Mouse (Mus musculus): Measurements from ENCODE around the gene Efcab12. TPM values are rescaled to one million over a fixed set of nuclear protein-coding genes. Genes with fewer than 3 reads are reported as not detected.

Gene Efcab12
- total RNA-seq, 2 experiments from 2014 or later, result 0.08 to 0.18 TPM

- intact Hi-C loops (cut with DNase I; ENCODE audit: low total_unique reads), result no loop called here
- no peak for DNase-seq
These were observed 76.0 kb downstream of the Efcab12 start, which contains the start of gene Tmem40 for GRCm38 (mm10) chr6:115761995-115762756. Gene Tmem40, minus strand, starts transcription at chr6:115762410.

DNA sequence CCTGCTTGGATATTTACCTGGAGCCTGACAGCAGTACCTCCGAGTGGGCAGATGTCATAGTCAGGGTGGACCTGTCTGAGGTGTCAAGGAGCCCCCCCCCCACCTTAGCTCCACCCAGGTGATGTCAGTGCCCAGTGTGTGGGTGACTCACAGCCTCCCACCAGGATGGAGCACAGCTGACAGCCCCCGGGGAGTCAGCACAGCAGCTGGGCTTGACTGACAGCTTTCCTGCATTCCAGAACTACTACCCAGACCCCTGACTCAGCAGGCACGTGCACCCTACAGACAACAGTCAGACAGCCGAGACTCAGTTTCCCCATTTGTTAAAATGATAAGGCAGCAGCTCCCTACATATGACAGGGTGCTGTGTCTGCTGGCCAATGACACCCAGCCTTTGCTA is 77.2 kb downstream of the Efcab12 start:
- intact Hi-C loops (cut with DNase I; ENCODE audit: low total_unique reads), result no loop called here
- DNase-seq, result no peak

Small RNAs within 50 kb of the gene (microRNA-seq; reads per million reads assigned to microRNA genes)
- 0 reads per million in 2 experiments for gene Mir7660

Other genes with a start within 250 kb of the Efcab12 start
- gene Mkrn2os, start 245.8 kb downstream of the Efcab12 start, total RNA-seq (2021), result under 1 TPM; 0.14 to 0.22 TPM
- 10 to 100 TPM; 35.0 to 40.4 TPM for gene Mkrn2, start 236.5 kb downstream of the Efcab12 start, total RNA-seq (2021)
- gene Raf1, start 161.8 kb downstream of the Efcab12 start, total RNA-seq (2021), result 10 to 100 TPM; 88.8 to 92.8 TPM
- gene Tmem40, start 76.0 kb downstream of the Efcab12 start, total RNA-seq (2021), result under 1 TPM; 0.33 to 0.80 TPM
- 10 to 100 TPM; 68.1 to 86.4 TPM for gene Cand2, start 63.9 kb downstream of the Efcab12 start, total RNA-seq (2021)
- 100 to 1,000 TPM; 847 to 987 TPM for gene Rpl32, start 29.7 kb downstream of the Efcab12 start, total RNA-seq (2021)
- 1 to 10 TPM; 1.4 to 2.2 TPM for gene Mbd4, start 15.0 kb upstream of the Efcab12 start, total RNA-seq (2021)
- 10 to 100 TPM; 11.0 to 19.0 TPM for gene Ift122, start 15.1 kb upstream of the Efcab12 start, total RNA-seq (2021)
- gene Rho, start 93.3 kb upstream of the Efcab12 start, total RNA-seq (2021), result under 1 TPM; 0.14 to 0.22 TPM
- not detected for gene H1foo, start 106.5 kb upstream of the Efcab12 start, total RNA-seq (2021)
- gene Plxnd1, start 156.6 kb upstream of the Efcab12 start, total RNA-seq (2021), result 10 to 100 TPM; 65.6 to 80.3 TPM

Data from gastrocnemius, postnatal 14 days (tissue).